Mouse (Mus musculus) heart, adult 10 weeks (tissue): ENCODE measurements around the gene Vinac1. TPM values are rescaled to one million over a fixed set of nuclear protein-coding genes. Genes with fewer than 3 reads are reported as not detected.

Source experiments
- polyA plus RNA-seq: library from polyadenylated mRNA; stranded (reverse); fragments of 350-450 nt; fragmentation: Illumina TruSeq; extraction: RNeasy Lipid Tissue Mini Kit (QIAGEN cat#74804); gene quantifications from one replicate; pipeline ENCODE4 v1.2.3, GENCODE M21; 2014; ENCODE audit warnings: low read depth, low replicate concordance

The Vinac1 gene
- not detected for polyA plus RNA-seq

GRCm38 (mm10) chr2:129047811-129048210, at the start of gene Vinac1:
Gene Vinac1 (minus strand): TSS chr2:129048172.

GRCm38 (mm10) chr2:129065437-129066282, 17.7 kb upstream of the Vinac1 start, which contains the start of gene Ttl:
Gene Ttl (plus strand): TSS chr2:129065942.

Other genes starting within 250 kb of the Vinac1 start
- 20.2 TPM for gene Tmem87b, start 230.1 kb downstream of the Vinac1 start, polyA plus RNA-seq
- gene Fbln7, start 185.2 kb downstream of the Vinac1 start, polyA plus RNA-seq: 0.39 TPM
- gene Zc3h8, start 104.1 kb downstream of the Vinac1 start, polyA plus RNA-seq: 11.3 TPM
- gene Zc3h6, start 80.8 kb downstream of the Vinac1 start, polyA plus RNA-seq: 2.3 TPM
- gene Gm10762, start 80.4 kb downstream of the Vinac1 start, polyA plus RNA-seq: 10.3 TPM
- 16.7 TPM for gene Ttl, start 17.8 kb upstream of the Vinac1 start, polyA plus RNA-seq
- gene Polr1b, start 52.8 kb upstream of the Vinac1 start, polyA plus RNA-seq: 13.0 TPM
- 14.2 TPM for gene Chchd5, start 81.5 kb upstream of the Vinac1 start, polyA plus RNA-seq
- 45.6 TPM for gene Slc20a1, start 150.6 kb upstream of the Vinac1 start, polyA plus RNA-seq
- 0.24 TPM for gene Ckap2l, start 249.0 kb upstream of the Vinac1 start, polyA plus RNA-seq